Mouse (Mus musculus): Measurements from ENCODE around the gene Gm28048. TPM values are rescaled to one million over a fixed set of nuclear protein-coding genes. Genes with fewer than 3 reads are reported as not detected.

The Gm28048 gene
- total and polyA plus RNA-seq, 3 experiments: 2.1 to 7.0 (median 5.2) TPM

GRCm38 (mm10) chr11:22809465-22810096 lies 172.3 kb downstream of the Gm28048 start:
- H3K4me3 ChIP-seq: no peak overlapping the region
- no peaks in the 10 kb centered on the region for H3K27me3 ChIP-seq (ENCODE audit: control insufficient read depth, insufficient read depth, low read length)
- WGBS: 65% methylated on average over 7 of the region's 7 CpGs
- no peaks in the 10 kb centered on the region for H3K36me3 ChIP-seq (ENCODE audit: control insufficient read depth, insufficient read depth, low read length)
- H3K4me1 ChIP-seq (ENCODE audit: control insufficient read depth, insufficient read depth, low read length): peaks cover 5% of the 10 kb centered on the region
- TF ChIP-seq EP300 (IDR thresholded peaks at IDR 0.05; ENCODE audit: insufficient read depth, low read depth, low read length) (no peak), CTCF (IDR thresholded peaks at IDR 0.05) (no peak), POLR2A (IDR thresholded peaks at IDR 0.05; ENCODE audit: insufficient read depth, low read depth, low read length) (no peak)
- no peak overlapping the region for H3K27ac ChIP-seq
- intact Hi-C loops (cut with DNase I): no loop called here
- no peak overlapping the region for H3K9ac ChIP-seq (ENCODE audit: low read depth, low read length)
- no peak for DNase-seq
- no peaks in the 10 kb centered on the region for H3K79me2 ChIP-seq (replicated peaks; ENCODE audit: control insufficient read depth, insufficient read depth, low read length)

GRCm38 (mm10) chr11:22808040-22808439 lies 173.8 kb downstream of the Gm28048 start:
- H3K36me3 ChIP-seq (ENCODE audit: control insufficient read depth, insufficient read depth, low read length): no peaks in the 10 kb centered on the region
- no peak overlapping the region for H3K4me3 ChIP-seq
- no peaks in the 10 kb centered on the region for H3K27me3 ChIP-seq (ENCODE audit: control insufficient read depth, insufficient read depth, low read length)
- no peaks in the 10 kb centered on the region for H3K79me2 ChIP-seq (replicated peaks; ENCODE audit: control insufficient read depth, insufficient read depth, low read length)
- H3K9ac ChIP-seq (ENCODE audit: low read depth, low read length): no peak overlapping the region
- H3K4me1 ChIP-seq (ENCODE audit: control insufficient read depth, insufficient read depth, low read length): no peaks in the 10 kb centered on the region
- H3K27ac ChIP-seq: no peak overlapping the region
- intact Hi-C loops (cut with DNase I): no loop called here
- TF ChIP-seq CTCF (IDR thresholded peaks at IDR 0.05) (no peak), EP300 (IDR thresholded peaks at IDR 0.05; ENCODE audit: insufficient read depth, low read depth, low read length) (no peak), POLR2A (IDR thresholded peaks at IDR 0.05; ENCODE audit: insufficient read depth, low read depth, low read length) (no peak)
- no peak for DNase-seq

- peaks cover 4% of the 10 kb centered on the region for H3K4me1 ChIP-seq (ENCODE audit: control insufficient read depth, insufficient read depth, low read length)
- H3K36me3 ChIP-seq (ENCODE audit: control insufficient read depth, insufficient read depth, low read length): peaks cover 2% of the 10 kb centered on the region; the same call in 1 of the 2 replicates
- 96% methylated on average over 1 of the region's 1 CpGs for WGBS
- no peak overlapping the region for H3K4me3 ChIP-seq
- no peak for TF ChIP-seq POLR2A (IDR thresholded peaks at IDR 0.05; ENCODE audit: insufficient read depth, low read depth, low read length)
- TF ChIP-seq CTCF (IDR thresholded peaks at IDR 0.05): no peak
- no peak for TF ChIP-seq EP300 (IDR thresholded peaks at IDR 0.05; ENCODE audit: insufficient read depth, low read depth, low read length)
- intact Hi-C loops (cut with DNase I): no loop called here
- H3K79me2 ChIP-seq (replicated peaks; ENCODE audit: control insufficient read depth, insufficient read depth, low read length): no peaks in the 10 kb centered on the region
- no peak for DNase-seq
- H3K27me3 ChIP-seq (ENCODE audit: control insufficient read depth, insufficient read depth, low read length): no peaks in the 10 kb centered on the region
- no peak overlapping the region for H3K27ac ChIP-seq
- H3K9ac ChIP-seq (ENCODE audit: low read depth, low read length): no peak overlapping the region
These were observed 176.7 kb downstream of the Gm28048 start for GRCm38 (mm10) chr11:22805171-22805570.

GRCm38 (mm10) chr11:22799987-22800424 lies 181.9 kb downstream of the Gm28048 start:
- TF ChIP-seq POLR2A (IDR thresholded peaks at IDR 0.05; ENCODE audit: insufficient read depth, low read depth, low read length): no peak
- TF ChIP-seq EP300 (IDR thresholded peaks at IDR 0.05; ENCODE audit: insufficient read depth, low read depth, low read length): no peak
- TF ChIP-seq CTCF (IDR thresholded peaks at IDR 0.05): no peak
- WGBS: 26% methylated on average over 9 of the region's 9 CpGs
- Histone ChIP-seq H3K4me3 (no peak overlapping the region), H3K79me2 (replicated peaks; ENCODE audit: control insufficient read depth, insufficient read depth, low read length) (no peaks in the 10 kb centered on the region), H3K9ac (ENCODE audit: low read depth, low read length) (no peak overlapping the region), H3K4me1 (ENCODE audit: control insufficient read depth, insufficient read depth, low read length) (peaks cover 6% of the 10 kb centered on the region), H3K27ac (no peak overlapping the region), H3K27me3 (ENCODE audit: control insufficient read depth, insufficient read depth, low read length) (no peaks in the 10 kb centered on the region), H3K36me3 (ENCODE audit: control insufficient read depth, insufficient read depth, low read length) (peaks cover 2% of the 10 kb centered on the region; the same call in 1 of the 2 replicates)
- peak in 1 of 2 experiments; percentile 14 for DNase-seq
- intact Hi-C loops (cut with DNase I): no loop called here

GRCm38 (mm10) chr11:22798916-22799315 lies 183.0 kb downstream of the Gm28048 start:
- TF ChIP-seq CTCF (IDR thresholded peaks at IDR 0.05) (no peak), EP300 (IDR thresholded peaks at IDR 0.05; ENCODE audit: insufficient read depth, low read depth, low read length) (no peak), POLR2A (IDR thresholded peaks at IDR 0.05; ENCODE audit: insufficient read depth, low read depth, low read length) (no peak)
- 83% methylated on average over 5 of the region's 5 CpGs for WGBS
- intact Hi-C loops (cut with DNase I): no loop called here
- Histone ChIP-seq H3K9ac (ENCODE audit: low read depth, low read length) (no peak overlapping the region), H3K36me3 (ENCODE audit: control insufficient read depth, insufficient read depth, low read length) (peaks cover 2% of the 10 kb centered on the region; the same call in 1 of the 2 replicates), H3K27ac (no peak overlapping the region), H3K79me2 (replicated peaks; ENCODE audit: control insufficient read depth, insufficient read depth, low read length) (no peaks in the 10 kb centered on the region), H3K4me1 (ENCODE audit: control insufficient read depth, insufficient read depth, low read length) (peaks cover 6% of the 10 kb centered on the region), H3K27me3 (ENCODE audit: control insufficient read depth, insufficient read depth, low read length) (no peaks in the 10 kb centered on the region), H3K4me3 (no peak overlapping the region)
- no peak for DNase-seq

GRCm38 (mm10) chr11:22794734-22795133 lies 187.2 kb downstream of the Gm28048 start:
- Histone ChIP-seq H3K79me2 (replicated peaks; ENCODE audit: control insufficient read depth, insufficient read depth, low read length) (no peaks in the 10 kb centered on the region), H3K27me3 (ENCODE audit: control insufficient read depth, insufficient read depth, low read length) (no peaks in the 10 kb centered on the region), H3K4me1 (ENCODE audit: control insufficient read depth, insufficient read depth, low read length) (peaks cover 2% of the 10 kb centered on the region; the same call in 1 of the 2 replicates), H3K9ac (ENCODE audit: low read depth, low read length) (no peak overlapping the region), H3K36me3 (ENCODE audit: control insufficient read depth, insufficient read depth, low read length) (no peaks in the 10 kb centered on the region), H3K4me3 (no peak overlapping the region), H3K27ac (no peak overlapping the region)
- intact Hi-C loops (cut with DNase I): no loop called here
- TF ChIP-seq CTCF (IDR thresholded peaks at IDR 0.05) (no peak), EP300 (IDR thresholded peaks at IDR 0.05; ENCODE audit: insufficient read depth, low read depth, low read length) (no peak), POLR2A (IDR thresholded peaks at IDR 0.05; ENCODE audit: insufficient read depth, low read depth, low read length) (no peak)
- no peak for DNase-seq
- WGBS: 92% methylated on average over 1 of the region's 1 CpGs
